Mouse (Mus musculus) CD4-positive naive resting alpha-beta T cell, adult 76 days (primary cell): ENCODE data around the gene Ank3. TPM values are rescaled to one million over a fixed set of nuclear protein-coding genes. Genes with fewer than 3 reads are reported as not detected.

ENCODE experiments used
- total RNA-seq: library from RNA; stranded (reverse); gene quantifications from one replicate; pipeline ENCODE4 v1.2.4, GENCODE M21; 2023

Ank3 gene
- total RNA-seq = not detected

GRCm38 (mm10) chr10:69398763-69399590 lies at the start of gene Ank3:
Ank3 (plus strand) TSS chr10:69398773.

GRCm38 (mm10) chr10:69352212-69353085 lies 46.1 kb upstream of the Ank3 start, which contains the start of gene Cdk1:
Cdk1 (minus strand) TSS chr10:69352938.

Other genes starting within 250 kb of the Ank3 start
- gene Rhobtb1, start 247.3 kb upstream of the Ank3 start, total RNA-seq = 0.70 TPM
- gene A930033H14Rik, start 185.7 kb upstream of the Ank3 start, total RNA-seq = 0.44 TPM
- 4.0 TPM for gene Cdk1, start 45.8 kb upstream of the Ank3 start, total RNA-seq